ENCODE assay signal across 9 mouse cellular contexts in genomic region chr2:30667468-30667867, GRCm38 (mm10).
DNase-seq lines count a peak whose midpoint lies in the region; ATAC-seq lines count a peak whose summit lies in the region.
"Had no signal": no experiment of that assay in that cellular context is flagged by ENCODE, and none has a peak within 500 bp of the region (broad histone marks: within the 10 kb centered on the region; RNA-seq: fewer than 3 reads in every experiment).

No protein-coding gene starts in this region.

- H3K27ac ChIP-seq in heart, embryonic 11.5 days (ENCODE audit: low read depth, low read length), result peak overlapping the region; percentile 70
- peak overlapping the region; percentile 78 for H3K27ac ChIP-seq in limb, embryonic 10.5 days
- H3K27ac ChIP-seq: macrophage had no signal

- H3K4me3 ChIP-seq in heart, embryonic 11.5 days (ENCODE audit: low read depth, low read length), result no peak overlapping the region
- H3K4me3 ChIP-seq in limb, embryonic 10.5 days, result no peak overlapping the region

- 3% methylated on average over 8 of the region's 8 CpGs for WGBS in heart, embryonic 11.5 days (ENCODE audit: insufficient replicate concordance)
- 2% methylated on average over 8 of the region's 8 CpGs for WGBS in limb, embryonic 10.5 days

- no peaks in the 10 kb centered on the region for H3K9me3 ChIP-seq in heart, embryonic 11.5 days (replicated peaks; ENCODE audit: control insufficient read depth, low read length)
- H3K9me3 ChIP-seq in limb, embryonic 10.5 days (replicated peaks), result no peaks in the 10 kb centered on the region
- H3K9me3 ChIP-seq: G1E had no signal

- ATAC-seq in heart, embryonic 11.5 days (replicated peaks; ENCODE audit: insufficient number of reproducible peaks, low FRiP score, low TSS enrichment), result no peak

- peak overlapping the region; percentile 58; the same call in 1 of the 2 replicates for H3K9ac ChIP-seq in heart, embryonic 11.5 days (ENCODE audit: low read depth, low read length)

- DNase-seq in retina, postnatal 1 day, result peak; percentile 50
- DNase-seq in retina, embryonic 14.5 days (ENCODE audit: low spot score), result no peak
- DNase-seq in limb, embryonic 10.5 days (ENCODE audit: low spot score), result no peak
- no peak for DNase-seq in cerebellum, adult 9-10 months
- DNase-seq in right cerebral cortex, postnatal 4 days, result no peak
- no peak for DNase-seq in Muller cell, postnatal 12 days (ENCODE audit: inconsistent ontology term)

- H3K4me1 ChIP-seq in heart, embryonic 11.5 days (ENCODE audit: control insufficient read depth, insufficient read depth, low read length), result peaks cover 30% of the 10 kb centered on the region
- peaks cover 70% of the 10 kb centered on the region for H3K4me1 ChIP-seq in limb, embryonic 10.5 days

- H3K27me3 ChIP-seq in heart, embryonic 11.5 days (ENCODE audit: control insufficient read depth, insufficient read depth, low read length), result no peaks in the 10 kb centered on the region
- H3K27me3 ChIP-seq in limb, embryonic 10.5 days (ENCODE audit: low read depth, poor library complexity, severe bottlenecking), result 0 out of 2 replicates have a peak, but pooled peaks cover 5% of the 10 kb centered on the region

- peak overlapping the region; percentile 29 for H3K4me2 ChIP-seq in heart, embryonic 11.5 days

- H3K36me3 ChIP-seq in heart, embryonic 11.5 days (ENCODE audit: control insufficient read depth, insufficient read depth, low read length), result no peaks in the 10 kb centered on the region
- H3K36me3 ChIP-seq in limb, embryonic 10.5 days, result no peaks in the 10 kb centered on the region
- H3K36me3 ChIP-seq: G1E had no signal
